Mouse (Mus musculus) G1E (cell line): ENCODE results near the gene Gm10840. TPM values are rescaled to one million over a fixed set of nuclear protein-coding genes. Genes with fewer than 3 reads are reported as not detected.

Experiments
- ATAC-seq: 2 replicates; pipeline ENCODE4 v1.8.0; 2016; ENCODE audit warnings: mild to moderate bottlenecking; ENCODE audit not compliant: insufficient number of reproducible peaks, poor library complexity, low FRiP score, severe bottlenecking; ENCODE audit errors: extremely low read depth
- DNase-seq: peaks from one replicate; pipeline ENCODE4 v3.0.0; 2012; ENCODE audit warnings: low spot score
- H3K27me3 ChIP-seq: 2 replicates; pipeline ENCODE4 v1.6.1; 2012; ENCODE audit warnings: mild to moderate bottlenecking, low read length, inconsistent platforms; ENCODE audit not compliant: insufficient read depth
- H3K36me3 ChIP-seq: replicated peaks from 2 replicates; pipeline ENCODE3; 2012; ENCODE audit warnings: mild to moderate bottlenecking, inconsistent platforms
- H3K4me1 ChIP-seq: 2 replicates; pipeline ENCODE4 v1.6.1; 2012; ENCODE audit warnings: low read depth, low read length, inconsistent platforms, mixed read lengths; ENCODE audit not compliant: insufficient read depth
- H3K4me3 ChIP-seq: 2 replicates; pipeline ENCODE4 v1.5.1; 2012; ENCODE audit warnings: low read depth, mild to moderate bottlenecking, inconsistent platforms, low read length, moderate library complexity, mixed read lengths
- H3K9me3 ChIP-seq: replicated peaks from 2 replicates; pipeline ENCODE4 v1.6.1; 2012; ENCODE audit warnings: inconsistent platforms
- CTCF ChIP-seq: IDR thresholded peaks from 2 replicates; pipeline ENCODE4 v1.5.1; 2012; ENCODE audit warnings: low read depth, low read length, inconsistent platforms, mixed read lengths
- GATA1 ChIP-seq: IDR thresholded peaks from 2 replicates; pipeline ENCODE4 v1.6.1; 2012; ENCODE audit warnings: borderline replicate concordance, low read length, inconsistent platforms, mixed read lengths
- GATA2 ChIP-seq: IDR thresholded peaks from 2 replicates; pipeline ENCODE4 v1.6.1; 2012; ENCODE audit warnings: low read depth, low read length, inconsistent platforms, borderline replicate concordance
- POLR2AphosphoS5 ChIP-seq: IDR thresholded peaks from 2 replicates; pipeline ENCODE4 v1.6.1; 2012; ENCODE audit warnings: low read depth, low read length, inconsistent platforms; ENCODE audit not compliant: insufficient replicate concordance
- TAL1 ChIP-seq: conservative IDR thresholded peaks from 2 replicates; pipeline ENCODE4 v1.6.1; 2012; ENCODE audit warnings: low read depth, low read length, inconsistent platforms, mixed read lengths
- polyA plus RNA-seq: library from polyadenylated mRNA; stranded (reverse); fragments of >175 nt; gene quantifications from 2 replicates; pipeline ENCODE4 v1.2.3, GENCODE M21; 2012
- total RNA-seq, 2 experiments: library from RNA; stranded (forward) in 1 of 2; stranded (reverse) in 1 of 2; fragments of 200-1000 nt in 1 of 2; fragments of >200 nt in 1 of 2; fragmentation: Nextera tagmentation in 1 of 2; gene quantifications; 2 replicates each; pipeline ENCODE4 v1.2.3; 2014 to 2017

Gm10840 gene
- total and polyA plus RNA-seq, 3 experiments, result not detected

DNA sequence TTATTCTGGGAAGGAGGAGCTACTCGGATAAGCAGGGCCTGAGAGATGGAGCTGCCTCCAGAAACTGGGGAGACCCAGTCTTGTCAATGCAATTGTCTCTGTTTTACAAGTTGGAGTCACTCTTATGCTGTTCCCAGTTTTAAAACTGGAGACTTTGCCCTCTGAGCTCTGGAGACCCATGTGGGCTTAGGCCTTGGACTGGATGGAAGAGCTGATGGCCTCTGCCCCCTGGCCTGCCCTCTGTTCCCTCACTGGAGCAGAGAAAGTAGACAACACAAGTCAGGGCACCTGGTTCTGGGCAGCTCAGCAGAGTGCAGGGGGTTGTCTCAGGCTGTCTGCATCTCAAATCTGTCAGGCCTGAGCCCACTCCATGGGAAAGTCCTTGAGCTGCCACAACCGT, 5.9 kb upstream of the Gm10840 start:
- ATAC-seq, result no peak
- Histone ChIP-seq H3K4me3 (no peak overlapping the region), H3K9me3 (no peaks in the 10 kb centered on the region), H3K36me3 (peaks cover 94% of the 10 kb centered on the region), H3K27me3 (no peaks in the 10 kb centered on the region), H3K4me1 (peaks cover 47% of the 10 kb centered on the region)
- DNase-seq, result no peak
- TF ChIP-seq POLR2AphosphoS5, result no peak
- no peak for TF ChIP-seq CTCF
- no peak for TF ChIP-seq GATA1
- TF ChIP-seq TAL1, result no peak
- no peak for TF ChIP-seq GATA2

DNA sequence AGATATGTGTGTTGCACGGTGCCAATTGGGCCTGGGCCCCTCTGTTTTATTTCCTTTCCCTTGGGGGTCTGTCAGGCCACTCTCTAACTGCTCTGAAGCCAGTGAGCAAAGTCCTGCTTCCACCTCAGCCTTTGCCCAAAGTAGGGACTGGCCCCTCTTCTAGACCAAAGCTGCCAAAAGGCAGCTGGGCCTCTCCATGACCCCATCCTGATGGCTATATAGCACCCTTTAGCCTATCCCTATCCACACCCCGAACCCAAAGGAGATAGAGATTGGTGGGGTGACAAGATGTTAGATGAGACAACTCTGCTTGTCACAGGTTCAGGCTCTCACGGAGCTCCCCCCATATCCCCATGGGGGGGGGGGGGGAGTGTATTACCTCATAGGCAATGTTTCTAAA, 4.9 kb upstream of the Gm10840 start:
- H3K4me3 ChIP-seq, result no peak overlapping the region
- H3K27me3 ChIP-seq, result no peaks in the 10 kb centered on the region
- peaks cover 84% of the 10 kb centered on the region for H3K36me3 ChIP-seq
- no peak for TF ChIP-seq POLR2AphosphoS5
- no peak for TF ChIP-seq GATA1
- TF ChIP-seq TAL1, result no peak
- TF ChIP-seq CTCF, result no peak
- TF ChIP-seq GATA2, result no peak
- DNase-seq, result no peak
- ATAC-seq, result no peak
- H3K4me1 ChIP-seq, result peaks cover 52% of the 10 kb centered on the region
- H3K9me3 ChIP-seq, result no peaks in the 10 kb centered on the region

DNA sequence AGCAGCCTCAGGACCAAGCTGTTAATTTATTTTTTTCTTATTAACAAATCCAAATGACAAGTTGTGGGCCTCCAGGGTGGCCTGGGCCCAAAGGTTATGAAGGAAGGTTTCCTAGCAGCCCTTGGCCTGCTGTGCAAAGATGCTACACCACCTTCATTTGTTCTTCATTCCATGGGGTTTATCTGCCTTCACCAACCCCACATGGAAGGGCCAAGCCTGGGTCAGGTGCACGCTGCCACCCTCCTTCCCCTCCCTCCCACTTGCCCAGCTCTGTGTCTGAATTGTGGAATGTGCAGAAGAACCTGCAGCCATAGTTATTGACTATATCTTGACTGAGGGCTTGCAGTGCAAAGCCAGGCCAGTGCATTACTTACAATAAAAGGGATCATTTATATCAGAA, 4.4 kb upstream of the Gm10840 start:
- no peak for ATAC-seq
- peaks cover 3% of the 10 kb centered on the region; the same call in 1 of the 2 replicates for H3K27me3 ChIP-seq
- no peak for DNase-seq
- H3K4me3 ChIP-seq, result no peak overlapping the region; the same call in 1 of the 2 replicates
- H3K4me1 ChIP-seq, result peaks cover 57% of the 10 kb centered on the region
- no peaks in the 10 kb centered on the region for H3K9me3 ChIP-seq
- TF ChIP-seq CTCF (no peak), POLR2AphosphoS5 (0 out of 2 replicates have a peak, but pooled peaks have one; percentile 12), TAL1 (no peak), GATA2 (no peak), GATA1 (no peak)
- peaks cover 82% of the 10 kb centered on the region for H3K36me3 ChIP-seq

DNA sequence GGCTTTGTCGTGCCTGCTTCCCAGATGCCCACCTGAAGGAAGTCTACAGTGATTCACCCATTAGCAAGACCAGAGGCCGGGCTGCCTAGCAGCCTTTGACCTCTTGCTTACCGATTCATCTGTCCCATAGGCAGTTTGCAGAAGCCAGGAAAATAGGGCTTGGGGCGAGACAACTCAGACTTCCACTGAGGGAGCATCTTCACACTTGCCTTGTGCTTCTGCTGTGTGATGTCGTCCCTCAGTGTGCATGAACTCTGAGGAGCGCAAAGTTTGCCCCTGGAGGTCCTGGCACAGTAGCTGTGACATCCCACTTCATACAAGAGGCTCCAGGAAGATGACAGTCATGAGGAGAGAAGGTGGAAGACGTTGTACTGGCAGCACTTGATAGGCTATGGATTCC, 3.5 kb upstream of the Gm10840 start:
- peaks cover 78% of the 10 kb centered on the region for H3K36me3 ChIP-seq
- H3K4me1 ChIP-seq, result peaks cover 59% of the 10 kb centered on the region
- TF ChIP-seq CTCF (no peak), GATA1 (no peak), TAL1 (no peak), POLR2AphosphoS5 (no peak), GATA2 (no peak)
- peaks cover 3% of the 10 kb centered on the region; the same call in 1 of the 2 replicates for H3K27me3 ChIP-seq
- H3K4me3 ChIP-seq, result no peak overlapping the region; the same call in 1 of the 2 replicates
- H3K9me3 ChIP-seq, result no peaks in the 10 kb centered on the region
- ATAC-seq (no peak), DNase-seq (no peak)

DNA sequence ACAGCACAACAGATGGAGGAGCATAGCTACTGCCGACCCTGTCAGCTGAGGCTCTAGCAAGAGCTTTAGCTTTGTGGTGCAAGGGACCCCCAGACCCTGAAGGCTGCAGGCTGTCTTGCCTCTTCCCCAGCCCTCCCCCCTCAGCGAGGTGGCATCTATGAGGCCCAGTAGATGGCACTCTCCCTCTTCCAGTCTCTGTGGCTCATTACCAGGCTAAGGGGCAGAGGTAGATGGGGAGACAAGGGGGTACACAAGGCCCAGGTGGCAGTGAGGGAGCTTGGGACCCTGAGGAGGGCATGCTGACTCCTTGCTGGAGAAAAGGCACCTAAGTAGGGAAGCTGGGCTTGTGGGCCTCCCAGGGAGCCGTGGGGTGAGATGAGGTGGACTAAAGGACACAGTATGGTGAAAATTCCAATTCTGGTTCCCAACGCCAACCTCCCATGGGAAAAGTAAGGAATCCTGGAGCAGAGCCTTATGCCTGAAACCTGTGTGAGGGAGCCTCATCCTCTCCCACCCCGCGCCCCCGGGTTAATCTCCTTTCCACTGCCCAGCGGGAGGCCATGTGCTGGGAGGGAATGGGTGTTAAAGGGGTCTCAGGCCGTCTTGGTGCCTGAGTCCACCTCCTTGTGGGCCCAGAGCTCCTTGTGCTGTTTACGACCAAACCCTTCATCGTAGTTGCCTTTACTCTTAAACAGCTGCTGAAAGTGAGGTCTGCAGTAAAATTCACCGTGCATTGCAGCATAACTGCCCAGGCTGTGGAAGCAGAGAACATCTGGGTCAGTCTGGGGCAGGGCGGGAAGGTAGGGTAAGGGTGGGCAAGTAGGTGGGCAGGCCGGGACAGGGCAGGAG, 2.3 kb upstream of the Gm10840 start:
- Histone ChIP-seq H3K36me3 (peaks cover 73% of the 10 kb centered on the region), H3K4me3 (peak overlapping the region; percentile 83), H3K4me1 (peaks cover 59% of the 10 kb centered on the region), H3K9me3 (no peaks in the 10 kb centered on the region), H3K27me3 (peaks cover 3% of the 10 kb centered on the region; the same call in 1 of the 2 replicates)
- ATAC-seq (no peak), DNase-seq (no peak)
- TF ChIP-seq GATA1, result no peak
- no peak for TF ChIP-seq GATA2
- no peak for TF ChIP-seq POLR2AphosphoS5
- 0 out of 2 replicates have a peak, but pooled peaks have one; percentile 11 for TF ChIP-seq CTCF
- no peak for TF ChIP-seq TAL1

DNA sequence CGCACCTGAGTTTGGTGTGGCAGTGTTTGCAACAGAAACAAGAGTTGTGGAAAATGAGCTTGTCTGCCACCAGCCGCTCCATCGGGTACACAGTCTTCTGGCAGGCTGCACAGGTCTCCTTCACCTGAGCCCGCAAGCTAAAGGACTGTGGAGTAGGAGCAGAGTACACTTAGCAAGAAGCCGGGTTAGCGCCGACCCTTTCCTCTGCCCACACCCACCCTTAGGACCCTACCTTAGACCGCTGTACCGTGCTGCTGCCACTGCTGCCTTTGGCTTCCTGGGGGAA, 1.8 kb upstream of the Gm10840 start:
- TF ChIP-seq POLR2AphosphoS5 (no peak), GATA2 (no peak), CTCF (no peak), TAL1 (no peak), GATA1 (no peak)
- peaks cover 57% of the 10 kb centered on the region for H3K4me1 ChIP-seq
- ATAC-seq, result no peak

More for the DNA sequence above, 1.8 kb upstream of the Gm10840 start:
- DNase-seq, result no peak
- Histone ChIP-seq H3K4me3 (peak overlapping the region; percentile 83), H3K36me3 (peaks cover 73% of the 10 kb centered on the region), H3K9me3 (no peaks in the 10 kb centered on the region), H3K27me3 (peaks cover 3% of the 10 kb centered on the region; the same call in 1 of the 2 replicates)
